Mouse (Mus musculus) forebrain, postnatal 0 days (tissue): ENCODE results near the gene Erap1. TPM values are rescaled to one million over a fixed set of nuclear protein-coding genes. Genes with fewer than 3 reads are reported as not detected.

ENCODE experiments used
- ATAC-seq: fragments of 200-750 bp; cut with Nextera tagmentation; 2 replicates; pipeline ENCODE4 v1.8.0; 2017; ENCODE audit warnings: mild to moderate bottlenecking, moderate library complexity
- DNase-seq: peaks from one replicate; pipeline ENCODE4 v3.0.0-alpha.2; 2015
- H3K27ac ChIP-seq: fragments of 300-500 bp; sonication (generic); 2 replicates; pipeline ENCODE4 v1.5.1; 2014; ENCODE audit warnings: low read depth, mild to moderate bottlenecking, antibody characterized with exemption, low read length, moderate library complexity, mixed read lengths
- H3K27me3 ChIP-seq: fragments of 300-500 bp; sonication (generic); 2 replicates; pipeline ENCODE4 v1.6.1; 2014; ENCODE audit warnings: mild to moderate bottlenecking, low read length, mixed read lengths; ENCODE audit not compliant: insufficient read depth
- H3K36me3 ChIP-seq: fragments of 300-500 bp; sonication (generic); 2 replicates; pipeline ENCODE4 v1.6.1; 2014; ENCODE audit warnings: mild to moderate bottlenecking, moderate library complexity; ENCODE audit not compliant: insufficient read depth
- H3K4me1 ChIP-seq: fragments of 300-500 bp; sonication (generic); 2 replicates; pipeline ENCODE4 v1.6.1; 2014; ENCODE audit warnings: antibody characterized with exemption; ENCODE audit not compliant: insufficient read depth
- H3K4me2 ChIP-seq: fragments of 300-500 bp; sonication (generic); 2 replicates; pipeline ENCODE4 v1.6.1; 2014; ENCODE audit warnings: low read depth, mild to moderate bottlenecking, moderate library complexity
- H3K4me3 ChIP-seq: fragments of 300-500 bp; sonication (generic); 2 replicates; pipeline ENCODE4 v1.5.1; 2014; ENCODE audit warnings: low read depth, low read length, mixed read lengths
- H3K9ac ChIP-seq: fragments of 300-500 bp; sonication (generic); 2 replicates; pipeline ENCODE4 v1.6.1; 2014; ENCODE audit warnings: mild to moderate bottlenecking
- H3K9me3 ChIP-seq: fragments of 300-500 bp; sonication (generic); 2 replicates; pipeline ENCODE4 v1.6.1; 2016; ENCODE audit warnings: low read length
- CTCF ChIP-seq: sonication (generic); IDR thresholded peaks from 2 replicates; pipeline ENCODE4 v1.5.1; 2016; ENCODE audit warnings: antibody characterized with exemption, control low read depth, low read depth
- WGBS: fragments of 180-500 bp; shearing (Covaris S2); extraction: QIAGEN DNeasy Blood & Tissue Kit; methylation state at CpG from one replicate; pipeline ENCODE4 v1.1.7; 2014; 5-methylcytosine and 5-hydroxymethylcytosine counted together
- polyA plus RNA-seq: library from polyadenylated mRNA; unstranded; fragments of >200 nt; fragmentation: Nextera tagmentation; extraction: Ambion mirVana; gene quantifications from 2 replicates; pipeline ENCODE4 v1.2.1, GENCODE M21; 2015
- total RNA-seq: library from RNA; depleted of rRNA; stranded (reverse); fragments of >200 nt; gene quantifications from 2 replicates; pipeline ENCODE4 v1.2.3, GENCODE M21; 2014; rRNA removed

Erap1 gene
- total and polyA plus RNA-seq, 2 experiments from 2014 or later = 5.6 to 6.2 TPM

DNA sequence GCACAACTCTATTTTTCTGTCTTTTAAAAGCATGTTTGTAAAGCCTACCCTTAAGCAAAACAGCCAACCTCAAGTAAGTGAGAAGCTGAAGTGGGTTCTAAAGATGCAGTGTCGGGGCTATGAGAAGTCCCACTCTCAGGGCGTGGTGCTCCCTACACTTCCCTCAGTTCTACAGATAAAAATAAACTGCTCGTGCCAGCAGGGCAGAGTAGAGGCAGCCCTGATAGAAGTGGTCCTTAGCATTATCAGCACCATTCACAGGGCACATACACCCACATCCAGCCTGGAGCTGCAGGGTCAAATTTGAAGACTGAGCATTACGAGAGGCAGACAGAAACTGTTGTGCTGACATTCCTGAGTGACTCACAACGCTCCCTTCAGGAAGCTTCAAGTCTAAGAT, 96.5 kb downstream of the Erap1 start:
- Histone ChIP-seq H3K27me3 (no peaks in the 10 kb centered on the region), H3K4me1 (no peaks in the 10 kb centered on the region), H3K9me3 (no peaks in the 10 kb centered on the region), H3K36me3 (no peaks in the 10 kb centered on the region), H3K9ac (no peak overlapping the region), H3K4me2 (no peak overlapping the region), H3K27ac (no peak overlapping the region), H3K4me3 (no peak overlapping the region)
- TF ChIP-seq CTCF = no peak
- 90% methylated on average over 5 of the region's 5 CpGs for WGBS
- ATAC-seq (no peak), DNase-seq (no peak)

DNA sequence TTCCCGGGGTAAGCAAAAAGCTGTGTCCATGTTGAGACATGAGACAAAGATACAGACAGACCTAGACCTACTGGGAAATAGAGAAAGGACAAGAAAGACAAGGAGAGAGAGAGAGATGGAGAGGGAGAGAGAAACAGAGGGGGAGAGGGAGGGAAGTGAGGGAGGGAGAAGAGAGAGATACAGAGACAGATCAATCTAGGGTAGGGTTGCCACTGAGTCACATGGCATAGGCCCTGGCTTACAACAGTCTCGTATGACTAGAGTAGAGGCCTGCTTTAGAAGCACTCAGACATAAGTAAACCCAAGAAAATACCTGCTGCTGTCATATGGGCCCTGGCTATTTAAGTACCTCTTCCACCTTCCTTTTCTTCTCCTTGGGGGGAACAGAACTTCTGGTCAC, 97.0 kb downstream of the Erap1 start:
- Histone ChIP-seq H3K4me3 (no peak overlapping the region), H3K9ac (no peak overlapping the region), H3K4me2 (no peak overlapping the region), H3K27ac (no peak overlapping the region), H3K27me3 (no peaks in the 10 kb centered on the region), H3K9me3 (no peaks in the 10 kb centered on the region), H3K4me1 (no peaks in the 10 kb centered on the region), H3K36me3 (no peaks in the 10 kb centered on the region)
- ATAC-seq = no peak
- no peak for TF ChIP-seq CTCF
- 86% methylated on average over 2 of the region's 2 CpGs for WGBS
- no peak for DNase-seq

Other genes with a start within 250 kb of the Erap1 start
- gene Zfp72, start 248.7 kb upstream of the Erap1 start, total RNA-seq = 7.1 and 10.1 TPM in 2 replicates
- gene Zfp72, start 248.7 kb upstream of the Erap1 start, polyA plus RNA-seq = 2.5 and 5.3 TPM in 2 replicates
- 68.3 and 93.6 TPM in 2 replicates for gene Ftl1-ps1, start 239.9 kb upstream of the Erap1 start, total RNA-seq
- gene Ftl1-ps1, start 239.9 kb upstream of the Erap1 start, polyA plus RNA-seq = 92.1 and 112 TPM in 2 replicates
- 7.0 and 13.5 TPM in 2 replicates for gene Zfp825, start 145.6 kb upstream of the Erap1 start, total RNA-seq
- gene Zfp825, start 145.6 kb upstream of the Erap1 start, polyA plus RNA-seq = 7.8 and 10.8 TPM in 2 replicates
- 4.8 and 6.7 TPM in 2 replicates for gene Cast, start 169.2 kb downstream of the Erap1 start, total RNA-seq
- gene Cast, start 169.2 kb downstream of the Erap1 start, polyA plus RNA-seq = 3.0 and 4.3 TPM in 2 replicates